Mouse (Mus musculus) adrenal gland (tissue): ENCODE results near the gene Sfxn5.

Experiments
- intact Hi-C: fragments of 180-260 bp; cut with DNase I; formaldehyde crosslinking; loops from one replicate; pipeline ENCODE4 v1.15.1; 2025

Sfxn5 gene

GRCm38 (mm10) chr6:85237001-85237400 is 96.2 kb downstream of the Sfxn5 start:
- intact Hi-C loops: no loop called here

GRCm38 (mm10) chr6:85234796-85235195 is 98.4 kb downstream of the Sfxn5 start:
- intact Hi-C loops: no loop called here

GRCm38 (mm10) chr6:85232836-85233623 is 100.2 kb downstream of the Sfxn5 start:
- intact Hi-C loops: no loop called here

GRCm38 (mm10) chr6:85232045-85232444 is 101.2 kb downstream of the Sfxn5 start:
- intact Hi-C loops: no loop called here

- intact Hi-C loops: no loop called here
Measured at GRCm38 (mm10) chr6:85231469-85231868, 101.8 kb downstream of the Sfxn5 start.

- intact Hi-C loops: no loop called here
Measured at GRCm38 (mm10) chr6:85230762-85231161, 102.5 kb downstream of the Sfxn5 start.

- intact Hi-C loops: no loop called here
Measured at GRCm38 (mm10) chr6:85227520-85227919, 105.7 kb downstream of the Sfxn5 start.

- intact Hi-C loops: no loop called here
Measured at GRCm38 (mm10) chr6:85226570-85226969, 106.7 kb downstream of the Sfxn5 start.

- intact Hi-C loops: no loop called here
Measured at GRCm38 (mm10) chr6:85224442-85224891, 108.8 kb downstream of the Sfxn5 start.

GRCm38 (mm10) chr6:85223498-85224150 is 109.6 kb downstream of the Sfxn5 start:
- intact Hi-C loops: no loop called here

GRCm38 (mm10) chr6:85222551-85222950 is 110.7 kb downstream of the Sfxn5 start:
- intact Hi-C loops: no loop called here

- intact Hi-C loops: no loop called here
Measured at GRCm38 (mm10) chr6:85220917-85221316, 112.3 kb downstream of the Sfxn5 start.

- intact Hi-C loops: no loop called here
Measured at GRCm38 (mm10) chr6:85219706-85220105, 113.5 kb downstream of the Sfxn5 start.

- intact Hi-C loops: no loop called here
Measured at GRCm38 (mm10) chr6:85218684-85219445, 114.4 kb downstream of the Sfxn5 start.

GRCm38 (mm10) chr6:85218251-85218650 is 115.0 kb downstream of the Sfxn5 start:
- intact Hi-C loops: no loop called here

GRCm38 (mm10) chr6:85210686-85211085 is 122.5 kb downstream of the Sfxn5 start:
- intact Hi-C loops: no loop called here

GRCm38 (mm10) chr6:85209226-85209967 is 123.8 kb downstream of the Sfxn5 start:
- intact Hi-C loops: no loop called here

GRCm38 (mm10) chr6:85207345-85207744 is 125.9 kb downstream of the Sfxn5 start:
- intact Hi-C loops: no loop called here

GRCm38 (mm10) chr6:85206939-85207285 is 126.3 kb downstream of the Sfxn5 start:
- intact Hi-C loops: no loop called here

- intact Hi-C loops: no loop called here
Measured at GRCm38 (mm10) chr6:85206182-85206938, 126.9 kb downstream of the Sfxn5 start.

- intact Hi-C loops: no loop called here
Measured at GRCm38 (mm10) chr6:85197951-85198350, 135.3 kb downstream of the Sfxn5 start.
